Mouse (Mus musculus) forebrain, embryonic 12.5 days (tissue): ENCODE results near the gene Ehd1. TPM values are rescaled to one million over a fixed set of nuclear protein-coding genes. Genes with fewer than 3 reads are reported as not detected.

Experiments
- ATAC-seq: fragments of 200-750 bp; cut with Nextera tagmentation; 2 replicates; pipeline ENCODE4 v1.8.0; 2017; ENCODE audit warnings: moderate TSS enrichment; ENCODE audit not compliant: low FRiP score
- H3K27ac ChIP-seq: fragments of 300-500 bp; sonication (generic); 2 replicates; pipeline ENCODE4 v1.5.1; 2016; ENCODE audit warnings: mild to moderate bottlenecking
- H3K27me3 ChIP-seq: fragments of 300-500 bp; sonication (generic); 2 replicates; pipeline ENCODE4 v1.6.1; 2016; ENCODE audit warnings: mild to moderate bottlenecking
- H3K36me3 ChIP-seq: fragments of 300-500 bp; sonication (generic); replicated peaks from 2 replicates; pipeline ENCODE4 v1.6.1; 2016; ENCODE audit warnings: mild to moderate bottlenecking
- H3K4me1 ChIP-seq: fragments of 300-500 bp; sonication (generic); 2 replicates; pipeline ENCODE4 v1.6.1; 2016
- H3K4me2 ChIP-seq: fragments of 300-500 bp; sonication (generic); 2 replicates; pipeline ENCODE4 v1.6.1; 2016; ENCODE audit warnings: mild to moderate bottlenecking, moderate library complexity
- H3K4me3 ChIP-seq: fragments of 300-500 bp; sonication (generic); replicated peaks from 2 replicates; pipeline ENCODE4 v1.5.1; 2016; ENCODE audit warnings: mild to moderate bottlenecking
- H3K9ac ChIP-seq: fragments of 300-500 bp; sonication (generic); 2 replicates; pipeline ENCODE4 v1.6.1; 2016; ENCODE audit warnings: mild to moderate bottlenecking
- H3K9me3 ChIP-seq: fragments of 300-500 bp; sonication (generic); 2 replicates; pipeline ENCODE4 v1.6.1; 2016
- WGBS: fragments of 180-500 bp; shearing (Covaris S2); methylation state at CpG from one replicate; pipeline ENCODE4 v1.1.7; 2016; 5-methylcytosine and 5-hydroxymethylcytosine counted together
- polyA plus RNA-seq: library from polyadenylated mRNA; unstranded; fragments of >200 nt; fragmentation: Nextera tagmentation; extraction: Ambion mirVana; gene quantifications from 2 replicates; pipeline ENCODE4 v1.2.1, GENCODE M21; 2016

Gene Ehd1
- polyA plus RNA-seq, 1 experiment from 2014 or later = 86.6 TPM

GRCm38 (mm10) chr19:6299450-6300267, 23.1 kb downstream of the Ehd1 start:
- no peaks in the 10 kb centered on the region for H3K9me3 ChIP-seq
- H3K4me3 ChIP-seq = no peak overlapping the region
- H3K9ac ChIP-seq = no peak overlapping the region
- no peak; the same call in 1 of the 2 replicates for ATAC-seq
- no peak overlapping the region for H3K27ac ChIP-seq
- 91% methylated on average over 7 of the region's 7 CpGs for WGBS
- no peaks in the 10 kb centered on the region for H3K27me3 ChIP-seq
- no peak overlapping the region for H3K4me2 ChIP-seq
- no peaks in the 10 kb centered on the region for H3K4me1 ChIP-seq
- H3K36me3 ChIP-seq = peaks cover 62% of the 10 kb centered on the region

GRCm38 (mm10) chr19:6300402-6300841, 23.9 kb downstream of the Ehd1 start:
- Histone ChIP-seq H3K9ac (no peak overlapping the region), H3K27ac (0 out of 2 replicates have a peak overlapping the region, but pooled peaks have one; percentile 25), H3K36me3 (peaks cover 54% of the 10 kb centered on the region), H3K9me3 (no peaks in the 10 kb centered on the region), H3K4me2 (no peak overlapping the region), H3K4me1 (no peaks in the 10 kb centered on the region), H3K4me3 (no peak overlapping the region), H3K27me3 (no peaks in the 10 kb centered on the region)
- no peak for ATAC-seq
- WGBS = 80% methylated on average over 7 of the region's 7 CpGs

- Histone ChIP-seq H3K9me3 (no peaks in the 10 kb centered on the region), H3K27ac (no peak overlapping the region), H3K4me3 (no peak overlapping the region), H3K4me1 (peaks cover 5% of the 10 kb centered on the region), H3K9ac (no peak overlapping the region), H3K36me3 (peaks cover 37% of the 10 kb centered on the region), H3K4me2 (no peak overlapping the region), H3K27me3 (no peaks in the 10 kb centered on the region)
- WGBS = 92% methylated on average over 5 of the region's 5 CpGs
- ATAC-seq = no peak
Observed at GRCm38 (mm10) chr19:6302114-6302513, 25.6 kb downstream of the Ehd1 start.

GRCm38 (mm10) chr19:6302522-6302921, 26.0 kb downstream of the Ehd1 start:
- Histone ChIP-seq H3K27ac (no peak overlapping the region), H3K36me3 (peaks cover 33% of the 10 kb centered on the region), H3K4me1 (peaks cover 7% of the 10 kb centered on the region), H3K4me3 (no peak overlapping the region), H3K4me2 (no peak overlapping the region), H3K9me3 (no peaks in the 10 kb centered on the region), H3K9ac (no peak overlapping the region), H3K27me3 (no peaks in the 10 kb centered on the region)
- ATAC-seq = no peak
- WGBS = 52% methylated on average over 4 of the region's 4 CpGs

GRCm38 (mm10) chr19:6303831-6304230, 27.3 kb downstream of the Ehd1 start:
- WGBS = 78% methylated on average over 6 of the region's 6 CpGs
- H3K9ac ChIP-seq = no peak overlapping the region
- no peak overlapping the region for H3K4me3 ChIP-seq
- H3K27me3 ChIP-seq = no peaks in the 10 kb centered on the region
- H3K27ac ChIP-seq = no peak overlapping the region
- no peaks in the 10 kb centered on the region for H3K9me3 ChIP-seq
- peaks cover 20% of the 10 kb centered on the region for H3K36me3 ChIP-seq
- H3K4me1 ChIP-seq = peaks cover 7% of the 10 kb centered on the region
- no peak for ATAC-seq
- H3K4me2 ChIP-seq = no peak overlapping the region

GRCm38 (mm10) chr19:6304787-6305516, 28.4 kb downstream of the Ehd1 start:
- peak; percentile 55; the same call in 1 of the 2 replicates for ATAC-seq

GRCm38 (mm10) chr19:6305517-6306115, 29.1 kb downstream of the Ehd1 start:
- 0 out of 2 replicates have a peak, but pooled peaks cover 5% of the 10 kb centered on the region for H3K36me3 ChIP-seq
- H3K9ac ChIP-seq = no peak overlapping the region; the same call in 1 of the 2 replicates
- H3K4me3 ChIP-seq = peak overlapping the region; percentile 67
- peaks cover 7% of the 10 kb centered on the region for H3K4me1 ChIP-seq
- ATAC-seq = no peak
- 60% methylated on average over 8 of the region's 8 CpGs for WGBS
- H3K27me3 ChIP-seq = no peaks in the 10 kb centered on the region
- H3K9me3 ChIP-seq = no peaks in the 10 kb centered on the region
- peak overlapping the region; percentile 77 for H3K4me2 ChIP-seq
- H3K27ac ChIP-seq = no peak overlapping the region

More at GRCm38 (mm10) chr19:6304787-6305516, 28.4 kb downstream of the Ehd1 start:
- no peaks in the 10 kb centered on the region for H3K9me3 ChIP-seq
- H3K4me1 ChIP-seq = peaks cover 7% of the 10 kb centered on the region
- H3K27ac ChIP-seq = no peak overlapping the region
- WGBS = 29% methylated on average over 5 of the region's 5 CpGs
- H3K4me2 ChIP-seq = no peak overlapping the region
- no peaks in the 10 kb centered on the region for H3K27me3 ChIP-seq
- peaks cover 9% of the 10 kb centered on the region for H3K36me3 ChIP-seq
- H3K9ac ChIP-seq = no peak overlapping the region
- H3K4me3 ChIP-seq = no peak overlapping the region

- Histone ChIP-seq H3K9me3 (no peaks in the 10 kb centered on the region), H3K9ac (peak within 1 kb of the TSS; percentile 62), H3K4me1 (peaks cover 7% of the 10 kb centered on the region), H3K27me3 (no peaks in the 10 kb centered on the region), H3K27ac (peak within 1 kb of the TSS; percentile 56; the same call in 1 of the 2 replicates), H3K4me2 (peak within 1 kb of the TSS; percentile 77), H3K4me3 (peak within 1 kb of the TSS; percentile 67), H3K36me3 (0 out of 2 replicates have a peak, but pooled peaks cover 5% of the 10 kb centered on the region)
- 2% methylated on average over 26 of the region's 38 CpGs for WGBS
- peak; percentile 69 for ATAC-seq
Observed at GRCm38 (mm10) chr19:6306137-6306551, 29.6 kb downstream of the Ehd1 start, which contains the start of gene Cdc42bpg. TSS of gene Cdc42bpg (plus strand) at chr19:6306456.

GRCm38 (mm10) chr19:6306586-6306985, 30.1 kb downstream of the Ehd1 start:
- H3K36me3 ChIP-seq = 0 out of 2 replicates have a peak, but pooled peaks cover 1% of the 10 kb centered on the region
- H3K27me3 ChIP-seq = no peaks in the 10 kb centered on the region
- H3K4me3 ChIP-seq = peak overlapping the region; percentile 67
- peak overlapping the region; percentile 62 for H3K9ac ChIP-seq
- WGBS = under 1% methylated on average over 31 of the region's 34 CpGs
- peak; percentile 52 for ATAC-seq
- H3K27ac ChIP-seq = peak overlapping the region; percentile 56; the same call in 1 of the 2 replicates
- no peaks in the 10 kb centered on the region for H3K9me3 ChIP-seq
- peaks cover 7% of the 10 kb centered on the region for H3K4me1 ChIP-seq
- H3K4me2 ChIP-seq = peak overlapping the region; percentile 77

GRCm38 (mm10) chr19:6307733-6308531, 31.4 kb downstream of the Ehd1 start:
- WGBS = 89% methylated on average over 9 of the region's 9 CpGs
- H3K4me2 ChIP-seq = no peak overlapping the region
- no peak overlapping the region for H3K27ac ChIP-seq
- H3K4me1 ChIP-seq = peaks cover 7% of the 10 kb centered on the region
- H3K9ac ChIP-seq = no peak overlapping the region
- ATAC-seq = no peak
- no peak overlapping the region for H3K4me3 ChIP-seq
- H3K36me3 ChIP-seq = no peaks in the 10 kb centered on the region
- no peaks in the 10 kb centered on the region for H3K9me3 ChIP-seq
- H3K27me3 ChIP-seq = no peaks in the 10 kb centered on the region

GRCm38 (mm10) chr19:6310181-6310580, 33.7 kb downstream of the Ehd1 start:
- no peaks in the 10 kb centered on the region for H3K9me3 ChIP-seq
- WGBS = 91% methylated on average over 5 of the region's 5 CpGs
- no peak overlapping the region for H3K9ac ChIP-seq
- no peaks in the 10 kb centered on the region for H3K27me3 ChIP-seq
- no peak overlapping the region for H3K4me2 ChIP-seq
- peaks cover 5% of the 10 kb centered on the region; the same call in 1 of the 2 replicates for H3K36me3 ChIP-seq
- H3K4me1 ChIP-seq = peaks cover 7% of the 10 kb centered on the region
- no peak for ATAC-seq
- no peak overlapping the region for H3K27ac ChIP-seq
- H3K4me3 ChIP-seq = no peak overlapping the region
